Mouse (Mus musculus): ENCODE data around the gene Bptf. TPM values are rescaled to one million over a fixed set of nuclear protein-coding genes. Genes with fewer than 3 reads are reported as not detected.

Gene Bptf
- polyA plus RNA-seq, 1 experiment from 2014 or later = 8.3 TPM

DNA sequence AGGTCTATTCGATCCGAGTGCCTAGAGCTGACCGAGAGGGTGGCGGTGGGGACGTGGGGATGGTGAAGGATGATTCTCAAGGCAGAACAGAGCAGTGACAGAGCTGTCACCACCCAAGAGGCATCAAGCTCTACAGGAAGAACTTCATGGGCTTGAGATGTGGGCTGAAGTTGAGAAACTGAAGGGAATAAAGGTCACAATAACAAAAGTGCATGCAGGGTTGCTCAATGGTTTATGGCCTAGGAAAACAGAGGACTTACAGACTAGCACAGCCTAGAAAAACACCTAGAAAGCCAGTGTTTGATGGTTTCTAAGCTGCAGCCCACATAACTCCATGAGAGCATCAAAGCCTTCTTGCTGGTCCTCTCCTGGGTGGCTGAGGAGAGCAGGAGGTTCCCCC, 92.5 kb downstream of the Bptf start:
- Histone ChIP-seq H3K36me3 (replicated peaks; ENCODE audit: insufficient read depth, low read length) (peaks cover 42% of the 10 kb centered on the region), H3K27me3 (ENCODE audit: insufficient read depth, low read length) (no peaks in the 10 kb centered on the region), H3K27ac (ENCODE audit: low read depth) (peak overlapping the region; percentile 84), H3K4me3 (ENCODE audit: low read depth, low read length) (no peak overlapping the region), H3K9ac (replicated peaks) (no peak overlapping the region), H3K9me3 (ENCODE audit: low read length) (no peaks in the 10 kb centered on the region), H3K4me1 (ENCODE audit: insufficient read depth) (peaks cover 4% of the 10 kb centered on the region; the same call in 1 of the 2 replicates), H3K4me2 (ENCODE audit: low read depth, low read length) (no peak overlapping the region)
- 97% methylated on average over 5 of the region's 5 CpGs for WGBS (ENCODE audit: insufficient replicate concordance)
- DNase-seq (no peak), ATAC-seq (peak; percentile 70)
- TF ChIP-seq CTCF (IDR thresholded peaks at IDR 0.05; ENCODE audit: low read depth) (no peak), EP300 (IDR thresholded peaks at IDR 0.05; ENCODE audit: low read depth) (no peak)

DNA sequence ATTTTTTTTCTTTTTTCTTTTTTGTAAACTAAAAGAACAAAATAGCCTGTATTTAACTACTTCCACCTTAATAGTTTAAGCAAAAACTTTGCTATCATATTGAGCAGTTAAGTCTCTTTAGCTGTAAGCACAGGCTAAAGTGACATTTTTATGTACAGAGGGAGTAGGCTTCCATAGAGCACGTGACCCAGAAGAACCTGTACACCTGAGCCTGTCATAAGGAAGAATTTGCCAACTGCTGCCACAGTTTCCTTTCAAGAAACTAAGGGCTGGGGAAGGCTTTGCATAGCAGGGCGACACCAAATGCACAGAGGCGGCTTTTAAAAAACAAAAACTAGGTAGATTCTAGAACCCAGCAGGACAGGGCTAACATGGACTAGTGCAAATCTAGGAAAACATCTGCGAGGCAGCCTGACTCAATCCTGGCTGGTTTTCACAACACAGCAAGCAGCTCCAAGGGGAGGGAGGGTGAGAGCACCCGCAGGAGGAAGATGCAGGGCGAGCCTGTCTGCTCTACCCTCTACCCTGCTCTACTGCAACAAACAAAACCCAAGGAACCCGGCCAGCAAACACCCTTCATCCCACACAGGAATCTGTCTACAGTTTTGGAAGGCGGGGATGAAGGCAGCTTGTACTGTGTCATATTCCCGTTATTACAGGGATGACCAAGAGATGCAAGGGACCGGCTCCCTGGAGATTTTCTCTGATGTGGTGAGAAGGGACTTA, 97.7 kb downstream of the Bptf start:
- no peak for TF ChIP-seq EP300 (IDR thresholded peaks at IDR 0.05; ENCODE audit: low read depth)
- TF ChIP-seq CTCF (IDR thresholded peaks at IDR 0.05; ENCODE audit: low read depth) = no peak
- ATAC-seq = no peak

GRCm38 (mm10) chr11:107031635-107032034, 100.3 kb downstream of the Bptf start:
- TF ChIP-seq EP300 (IDR thresholded peaks at IDR 0.05; ENCODE audit: low read depth) (no peak), CTCF (IDR thresholded peaks at IDR 0.05; ENCODE audit: low read depth) (no peak)
- Histone ChIP-seq H3K4me3 (ENCODE audit: low read depth, low read length) (no peak overlapping the region), H3K4me1 (ENCODE audit: insufficient read depth) (0 out of 2 replicates have a peak, but pooled peaks cover 3% of the 10 kb centered on the region), H3K27me3 (ENCODE audit: insufficient read depth, low read length) (0 out of 2 replicates have a peak, but pooled peaks cover 4% of the 10 kb centered on the region), H3K9ac (replicated peaks) (no peak overlapping the region), H3K9me3 (ENCODE audit: low read length) (no peaks in the 10 kb centered on the region), H3K27ac (ENCODE audit: low read depth) (no peak overlapping the region), H3K4me2 (ENCODE audit: low read depth, low read length) (no peak overlapping the region), H3K36me3 (replicated peaks; ENCODE audit: insufficient read depth, low read length) (no peaks in the 10 kb centered on the region)
- DNase-seq = no peak
- no peak for ATAC-seq
- 72% methylated on average over 7 of the region's 7 CpGs for WGBS (ENCODE audit: insufficient replicate concordance)

More for the DNA sequence above, 97.7 kb downstream of the Bptf start:
- peaks cover 14% of the 10 kb centered on the region for H3K36me3 ChIP-seq (replicated peaks; ENCODE audit: insufficient read depth, low read length)
- H3K4me2 ChIP-seq (ENCODE audit: low read depth, low read length) = no peak overlapping the region
- H3K4me3 ChIP-seq (ENCODE audit: low read depth, low read length) = no peak overlapping the region
- no peak for DNase-seq
- no peak overlapping the region for H3K27ac ChIP-seq (ENCODE audit: low read depth)
- no peaks in the 10 kb centered on the region for H3K9me3 ChIP-seq (ENCODE audit: low read length)
- H3K27me3 ChIP-seq (ENCODE audit: insufficient read depth, low read length) = 0 out of 2 replicates have a peak, but pooled peaks cover 3% of the 10 kb centered on the region
- 83% methylated on average over 10 of the region's 10 CpGs for WGBS (ENCODE audit: insufficient replicate concordance)
- H3K4me1 ChIP-seq (ENCODE audit: insufficient read depth) = 0 out of 2 replicates have a peak, but pooled peaks cover 3% of the 10 kb centered on the region
- H3K9ac ChIP-seq (replicated peaks) = no peak overlapping the region

DNA sequence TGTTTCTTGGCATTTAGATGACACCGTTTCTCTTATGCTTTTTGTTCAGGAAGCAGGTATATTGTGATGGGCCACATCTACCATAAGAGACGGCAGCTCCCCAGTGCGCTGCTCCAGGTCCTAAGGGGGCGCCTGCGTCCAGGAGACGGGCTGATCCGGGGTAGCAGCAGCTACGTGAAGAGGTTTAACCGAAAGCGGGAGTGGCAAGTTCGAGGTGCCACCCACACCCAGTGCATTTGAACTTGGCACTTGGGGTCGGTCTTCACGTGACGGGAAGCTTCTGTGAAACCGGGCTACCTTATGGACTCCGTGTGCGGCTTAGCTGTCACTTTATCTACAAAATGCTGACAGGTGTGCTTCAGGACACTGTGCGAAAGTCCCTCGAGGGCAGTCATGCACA, 102.4 kb downstream of the Bptf start:
- no peak overlapping the region for H3K4me2 ChIP-seq (ENCODE audit: low read depth, low read length)
- no peaks in the 10 kb centered on the region for H3K9me3 ChIP-seq (ENCODE audit: low read length)
- peaks cover 18% of the 10 kb centered on the region for H3K27me3 ChIP-seq (ENCODE audit: insufficient read depth, low read length)
- no peak overlapping the region for H3K9ac ChIP-seq (replicated peaks)
- H3K27ac ChIP-seq (ENCODE audit: low read depth) = peak overlapping the region; percentile 84
- ATAC-seq (no peak), DNase-seq (no peak)
- 56% methylated on average over 19 of the region's 19 CpGs for WGBS (ENCODE audit: insufficient replicate concordance)
- no peaks in the 10 kb centered on the region for H3K36me3 ChIP-seq (replicated peaks; ENCODE audit: insufficient read depth, low read length)
- H3K4me1 ChIP-seq (ENCODE audit: insufficient read depth) = peaks cover 14% of the 10 kb centered on the region
- H3K4me3 ChIP-seq (ENCODE audit: low read depth, low read length) = no peak overlapping the region
- TF ChIP-seq EP300 (IDR thresholded peaks at IDR 0.05; ENCODE audit: low read depth) (no peak), CTCF (IDR thresholded peaks at IDR 0.05; ENCODE audit: low read depth) (no peak)

DNA sequence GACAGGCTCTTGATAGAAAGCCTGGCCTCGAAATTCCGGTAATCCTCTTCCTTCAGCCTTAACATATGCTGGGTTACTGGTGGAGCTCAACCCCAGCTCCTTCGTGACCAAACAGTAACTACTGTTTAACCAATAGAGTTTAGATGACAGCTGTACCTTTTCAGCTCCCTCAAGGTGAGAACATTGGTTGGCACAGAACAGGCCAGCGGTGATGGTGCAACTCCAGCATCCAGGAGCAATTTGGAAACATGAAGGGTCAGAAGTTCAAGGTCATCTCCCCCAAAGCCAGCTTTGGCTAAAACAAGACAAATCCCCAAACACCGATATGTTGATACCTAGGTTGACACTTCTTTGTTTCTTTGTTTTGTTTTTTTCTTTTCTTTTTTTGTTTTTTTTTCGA, 103.2 kb downstream of the Bptf start:
- Histone ChIP-seq H3K36me3 (replicated peaks; ENCODE audit: insufficient read depth, low read length) (no peaks in the 10 kb centered on the region), H3K9ac (replicated peaks) (peak overlapping the region; percentile 82), H3K27me3 (ENCODE audit: insufficient read depth, low read length) (peaks cover 18% of the 10 kb centered on the region), H3K4me3 (ENCODE audit: low read depth, low read length) (peak overlapping the region; percentile 71; the same call in 1 of the 2 replicates), H3K4me1 (ENCODE audit: insufficient read depth) (peaks cover 14% of the 10 kb centered on the region), H3K4me2 (ENCODE audit: low read depth, low read length) (peak overlapping the region; percentile 84), H3K27ac (ENCODE audit: low read depth) (peak overlapping the region; percentile 95), H3K9me3 (ENCODE audit: low read length) (no peaks in the 10 kb centered on the region)
- 58% methylated on average over 6 of the region's 6 CpGs for WGBS (ENCODE audit: insufficient replicate concordance)
- ATAC-seq (peak; percentile 52), DNase-seq (peak; percentile 70)
- TF ChIP-seq EP300 (IDR thresholded peaks at IDR 0.05; ENCODE audit: low read depth) (peak; percentile 63; the same call in 1 of the 2 replicates), CTCF (IDR thresholded peaks at IDR 0.05; ENCODE audit: low read depth) (no peak)

GRCm38 (mm10) chr11:107028275-107028618, 103.7 kb downstream of the Bptf start:
- Histone ChIP-seq H3K27me3 (ENCODE audit: insufficient read depth, low read length) (peaks cover 18% of the 10 kb centered on the region), H3K27ac (ENCODE audit: low read depth) (peak overlapping the region; percentile 95), H3K4me3 (ENCODE audit: low read depth, low read length) (peak overlapping the region; percentile 71), H3K4me2 (ENCODE audit: low read depth, low read length) (peak overlapping the region; percentile 84), H3K36me3 (replicated peaks; ENCODE audit: insufficient read depth, low read length) (no peaks in the 10 kb centered on the region), H3K4me1 (ENCODE audit: insufficient read depth) (peaks cover 14% of the 10 kb centered on the region), H3K9ac (replicated peaks) (peak overlapping the region; percentile 82), H3K9me3 (ENCODE audit: low read length) (no peaks in the 10 kb centered on the region)
- DNase-seq (no peak), ATAC-seq (no peak)
- no peak for TF ChIP-seq EP300 (IDR thresholded peaks at IDR 0.05; ENCODE audit: low read depth)
- TF ChIP-seq CTCF (IDR thresholded peaks at IDR 0.05; ENCODE audit: low read depth) = no peak
- WGBS (ENCODE audit: insufficient replicate concordance) = 4% methylated on average over 29 of the region's 29 CpGs

Data from liver, postnatal 0 days (tissue).